Mouse (Mus musculus) hindbrain, embryonic 11.5 days (tissue): ENCODE measurements around the gene 1500009C09Rik. TPM values are rescaled to one million over a fixed set of nuclear protein-coding genes. Genes with fewer than 3 reads are reported as not detected.

Experiments used
- ATAC-seq: fragments of 200-750 bp; cut with Nextera tagmentation; 2 replicates; pipeline ENCODE4 v1.8.0; 2017; ENCODE audit warnings: mild to moderate bottlenecking, moderate TSS enrichment, moderate library complexity; ENCODE audit not compliant: low FRiP score
- DNase-seq: peaks from one replicate; pipeline ENCODE4 v3.0.0-alpha.2; 2015; ENCODE audit warnings: low spot score
- H3K27ac ChIP-seq: fragments of 300-500 bp; sonication (generic); 2 replicates; pipeline ENCODE4 v1.5.1; 2014; ENCODE audit warnings: mild to moderate bottlenecking, low read depth, low read length
- H3K27me3 ChIP-seq: fragments of 300-500 bp; sonication (generic); 2 replicates; pipeline ENCODE4 v1.6.1; 2014; ENCODE audit warnings: mild to moderate bottlenecking, low read length, moderate library complexity, mixed read lengths; ENCODE audit not compliant: control insufficient read depth, insufficient read depth
- H3K36me3 ChIP-seq: fragments of 300-500 bp; sonication (generic); 2 replicates; pipeline ENCODE4 v1.6.1; 2014; ENCODE audit warnings: mild to moderate bottlenecking, low read length, moderate library complexity, mixed read lengths; ENCODE audit not compliant: control insufficient read depth, insufficient read depth
- H3K4me1 ChIP-seq: fragments of 300-500 bp; sonication (generic); replicated peaks from 2 replicates; pipeline ENCODE4 v1.6.1; 2014; ENCODE audit warnings: low read length, mixed read lengths; ENCODE audit not compliant: control insufficient read depth, insufficient read depth
- H3K4me2 ChIP-seq: fragments of 300-500 bp; sonication (generic); replicated peaks from 2 replicates; pipeline ENCODE4 v1.6.1; 2014; ENCODE audit warnings: mild to moderate bottlenecking, low read depth, low read length
- H3K4me3 ChIP-seq: fragments of 300-500 bp; sonication (generic); 2 replicates; pipeline ENCODE4 v1.5.1; 2014; ENCODE audit warnings: low read depth, low read length
- H3K9ac ChIP-seq: fragments of 300-500 bp; sonication (generic); 2 replicates; pipeline ENCODE4 v1.6.1; 2014; ENCODE audit warnings: low read depth, low read length
- H3K9me3 ChIP-seq: fragments of 300-500 bp; sonication (generic); 2 replicates; pipeline ENCODE4 v1.6.1; 2016; ENCODE audit warnings: low read length; ENCODE audit not compliant: control insufficient read depth
- WGBS: fragments of 180-500 bp; shearing (Covaris S2); extraction: QIAGEN DNeasy Blood & Tissue Kit; methylation state at CpG from one replicate; pipeline ENCODE4 v1.1.7; 2014; 5-methylcytosine and 5-hydroxymethylcytosine counted together
- polyA plus RNA-seq: library from polyadenylated mRNA; unstranded; fragments of >200 nt; fragmentation: Nextera tagmentation; extraction: Ambion mirVana; gene quantifications from 2 replicates; pipeline ENCODE4 v1.2.1, GENCODE M21; 2014

The 1500009C09Rik gene
- polyA plus RNA-seq, 1 experiment from 2014 or later: 1.6 TPM

DNA sequence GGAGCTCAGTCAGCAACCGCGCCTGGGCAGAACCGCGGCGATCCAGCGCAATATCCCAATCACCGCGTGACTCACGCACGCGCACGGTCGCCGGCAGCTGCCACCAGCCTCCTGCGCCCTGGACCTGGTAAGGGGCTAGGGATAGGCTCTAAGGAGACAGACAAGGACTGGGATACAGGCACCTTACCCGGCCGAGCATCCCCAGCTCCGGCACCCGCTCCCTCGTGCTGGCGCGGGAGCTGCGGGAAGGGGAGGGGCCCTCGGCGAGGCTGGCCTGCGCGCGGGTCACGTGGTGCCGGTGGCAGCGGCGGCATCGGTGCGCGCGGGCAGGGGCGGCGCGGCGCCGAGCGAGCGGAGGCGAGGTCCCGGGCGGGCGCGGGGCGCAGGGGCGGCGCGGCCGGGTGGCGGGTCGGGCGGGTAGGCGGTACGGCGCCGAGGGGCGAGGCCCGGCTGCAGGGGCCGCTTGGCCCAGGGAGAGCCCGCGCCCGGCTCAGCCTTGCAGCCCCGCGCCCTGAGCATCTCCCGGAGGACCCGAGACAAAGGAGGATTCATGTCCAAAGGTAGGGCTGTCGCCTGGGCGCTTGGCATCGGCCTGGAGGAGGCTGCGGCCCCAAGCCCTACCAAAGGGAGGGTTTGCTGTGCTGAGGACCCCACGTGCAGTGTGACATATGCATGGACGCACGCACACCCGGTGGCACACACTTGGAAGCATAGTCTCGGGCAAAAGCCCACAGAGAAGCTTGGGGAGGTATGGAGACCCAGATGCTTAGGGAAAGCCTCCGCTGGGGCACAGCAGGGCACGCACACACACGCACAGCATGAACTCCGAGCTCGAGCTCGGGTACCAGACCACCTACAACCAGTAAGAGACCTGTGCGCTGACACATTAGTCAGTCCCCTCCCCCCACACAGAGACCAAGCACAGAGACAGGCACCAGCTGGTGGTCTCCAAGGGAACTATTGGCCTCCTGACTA, 23.0 kb downstream of the 1500009C09Rik start:
- WGBS: under 1% methylated on average over 80 of the region's 86 CpGs
- peaks cover 7% of the 10 kb centered on the region for H3K27me3 ChIP-seq
- no peaks in the 10 kb centered on the region for H3K36me3 ChIP-seq
- peak overlapping the region; percentile 91 for H3K27ac ChIP-seq
- peak overlapping the region; percentile 90 for H3K4me2 ChIP-seq
- peak overlapping the region; percentile 66 for H3K9ac ChIP-seq
- ATAC-seq (peak; percentile 78), DNase-seq (peak; percentile 85)
- no peaks in the 10 kb centered on the region for H3K9me3 ChIP-seq
- peaks cover 8% of the 10 kb centered on the region for H3K4me1 ChIP-seq
- H3K4me3 ChIP-seq: peak overlapping the region; percentile 47

GRCm38 (mm10) chr15:82277591-82277990, 25.4 kb downstream of the 1500009C09Rik start:
- H3K4me2 ChIP-seq: peak overlapping the region; percentile 12; the same call in 1 of the 2 replicates
- DNase-seq: no peak
- peaks cover 7% of the 10 kb centered on the region for H3K27me3 ChIP-seq
- peaks cover 8% of the 10 kb centered on the region for H3K4me1 ChIP-seq
- ATAC-seq: no peak
- no peak overlapping the region for H3K27ac ChIP-seq
- 87% methylated on average over 5 of the region's 5 CpGs for WGBS
- H3K9me3 ChIP-seq: no peaks in the 10 kb centered on the region
- no peak overlapping the region for H3K9ac ChIP-seq
- no peak overlapping the region for H3K4me3 ChIP-seq
- H3K36me3 ChIP-seq: peaks cover 5% of the 10 kb centered on the region; the same call in 1 of the 2 replicates

DNA sequence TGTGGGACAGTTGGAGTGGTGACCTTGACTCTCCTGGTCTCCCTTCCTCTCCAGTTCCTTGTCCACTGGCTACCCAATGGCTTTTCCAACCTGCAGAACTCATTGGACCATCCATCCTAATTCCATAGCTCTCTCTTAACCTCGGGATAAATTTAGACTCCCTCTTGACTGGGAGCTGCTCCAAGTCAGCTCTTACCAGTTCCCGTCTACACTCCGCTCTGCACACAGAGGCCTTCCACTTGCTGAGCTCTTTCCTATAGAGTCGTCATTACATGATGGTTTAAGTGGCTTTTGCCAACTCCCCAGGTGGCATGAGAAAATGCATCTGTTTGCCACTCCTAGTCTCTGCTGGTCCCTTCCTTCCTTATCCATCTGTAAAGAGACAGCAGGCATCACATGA, 28.4 kb downstream of the 1500009C09Rik start:
- Histone ChIP-seq H3K36me3 (peaks cover 15% of the 10 kb centered on the region), H3K4me3 (no peak overlapping the region), H3K4me2 (no peak overlapping the region), H3K27ac (no peak overlapping the region), H3K9me3 (no peaks in the 10 kb centered on the region), H3K27me3 (no peaks in the 10 kb centered on the region), H3K4me1 (peaks cover 5% of the 10 kb centered on the region), H3K9ac (no peak overlapping the region)
- 90% methylated on average over 4 of the region's 4 CpGs for WGBS
- ATAC-seq (no peak), DNase-seq (no peak)

DNA sequence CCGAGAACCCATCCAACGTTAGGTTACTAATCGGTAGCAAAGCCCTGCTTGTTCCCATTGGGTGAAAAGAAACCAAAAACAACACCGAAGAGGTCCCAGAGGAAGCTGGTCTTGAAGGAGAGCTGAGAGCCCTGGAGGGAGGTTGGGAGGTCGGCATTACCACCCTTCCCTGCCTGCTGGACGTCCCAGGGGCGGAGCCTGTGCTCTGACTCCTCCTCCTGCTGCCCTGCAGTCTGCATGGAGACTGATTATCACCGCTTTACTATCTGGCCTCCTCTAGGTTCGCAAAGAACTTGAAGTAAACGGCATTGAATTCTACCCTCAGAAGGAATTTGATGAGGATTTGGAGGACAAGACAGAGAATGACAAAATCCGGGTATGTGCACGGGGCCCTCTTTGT, 34.0 kb downstream of the 1500009C09Rik start:
- H3K4me3 ChIP-seq: no peak overlapping the region
- H3K4me1 ChIP-seq: no peaks in the 10 kb centered on the region
- no peak for DNase-seq
- no peak overlapping the region for H3K9ac ChIP-seq
- H3K27me3 ChIP-seq: no peaks in the 10 kb centered on the region
- 72% methylated on average over 12 of the region's 12 CpGs for WGBS
- no peaks in the 10 kb centered on the region for H3K9me3 ChIP-seq
- H3K36me3 ChIP-seq: peaks cover 18% of the 10 kb centered on the region
- H3K4me2 ChIP-seq: no peak overlapping the region
- H3K27ac ChIP-seq: no peak overlapping the region
- no peak for ATAC-seq

- no peak overlapping the region for H3K4me2 ChIP-seq
- H3K27ac ChIP-seq: no peak overlapping the region
- peaks cover 12% of the 10 kb centered on the region; the same call in 1 of the 2 replicates for H3K36me3 ChIP-seq
- H3K9ac ChIP-seq: no peak overlapping the region
- 90% methylated on average over 7 of the region's 7 CpGs for WGBS
- H3K27me3 ChIP-seq: no peaks in the 10 kb centered on the region
- ATAC-seq: no peak
- H3K9me3 ChIP-seq: no peaks in the 10 kb centered on the region
- no peak for DNase-seq
- H3K4me3 ChIP-seq: no peak overlapping the region
- peaks cover 8% of the 10 kb centered on the region; the same call in 1 of the 2 replicates for H3K4me1 ChIP-seq
Measured at GRCm38 (mm10) chr15:82290252-82290651, 38.1 kb downstream of the 1500009C09Rik start.

DNA sequence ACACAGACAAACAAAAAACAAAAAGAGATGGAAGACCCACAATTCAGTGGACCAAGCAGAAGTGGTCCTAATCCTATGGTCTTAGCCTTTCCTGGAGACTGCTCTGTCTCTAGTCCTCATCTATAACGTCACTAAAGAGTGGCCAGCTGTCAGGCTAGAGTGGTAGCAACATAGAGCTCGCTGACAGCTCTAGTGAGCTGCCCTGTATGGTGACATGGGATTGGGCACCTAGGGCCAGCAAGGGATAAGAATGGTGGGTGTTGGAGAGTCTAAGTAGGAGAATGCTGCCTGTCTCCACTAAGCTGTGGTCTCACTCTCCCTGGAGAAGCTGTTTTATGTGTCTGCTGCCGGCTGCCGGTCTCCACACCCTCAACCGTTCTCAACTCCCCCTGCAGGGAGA, 40.7 kb downstream of the 1500009C09Rik start:
- peak; percentile 61 for ATAC-seq
- H3K4me2 ChIP-seq: 0 out of 2 replicates have a peak overlapping the region, but pooled peaks have one; percentile 7

GRCm38 (mm10) chr15:82293271-82293711, 41.1 kb downstream of the 1500009C09Rik start:
- Histone ChIP-seq H3K4me3 (no peak overlapping the region), H3K9me3 (no peaks in the 10 kb centered on the region), H3K9ac (peak overlapping the region; percentile 16; the same call in 1 of the 2 replicates), H3K4me1 (peaks cover 8% of the 10 kb centered on the region; the same call in 1 of the 2 replicates), H3K36me3 (peaks cover 8% of the 10 kb centered on the region; the same call in 1 of the 2 replicates), H3K27ac (0 out of 2 replicates have a peak overlapping the region, but pooled peaks have one; percentile 53), H3K4me2 (0 out of 2 replicates have a peak overlapping the region, but pooled peaks have one; percentile 11), H3K27me3 (no peaks in the 10 kb centered on the region)
- WGBS: 7% methylated on average over 7 of the region's 7 CpGs
- DNase-seq (peak; percentile 80), ATAC-seq (peak; percentile 91)

More for the DNA sequence above, 40.7 kb downstream of the 1500009C09Rik start:
- Histone ChIP-seq H3K9me3 (no peaks in the 10 kb centered on the region), H3K27me3 (no peaks in the 10 kb centered on the region), H3K4me1 (peaks cover 8% of the 10 kb centered on the region; the same call in 1 of the 2 replicates), H3K9ac (no peak overlapping the region; the same call in 1 of the 2 replicates), H3K27ac (peak overlapping the region; percentile 45; the same call in 1 of the 2 replicates), H3K36me3 (peaks cover 8% of the 10 kb centered on the region; the same call in 1 of the 2 replicates), H3K4me3 (no peak overlapping the region)
- WGBS: 22% methylated on average over 5 of the region's 5 CpGs
- no peak for DNase-seq

DNA sequence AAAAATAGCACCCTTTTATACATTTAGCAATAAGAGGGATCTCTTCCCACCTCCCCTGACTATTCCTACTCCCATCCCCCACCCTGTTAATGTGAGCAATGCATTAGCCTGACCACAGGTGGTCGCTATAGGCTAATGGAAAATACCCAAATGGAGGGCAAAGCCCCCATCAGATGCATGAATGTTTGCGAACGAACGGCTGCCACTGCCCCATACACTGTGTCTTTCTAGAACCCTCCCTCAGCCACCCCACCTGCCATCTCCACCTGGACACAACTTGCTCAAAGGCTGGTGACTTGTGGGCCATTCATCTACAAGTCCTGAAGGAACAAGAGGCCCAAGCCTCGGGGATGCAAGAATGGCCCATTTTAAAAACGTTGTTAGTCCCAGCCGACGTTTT, 41.9 kb downstream of the 1500009C09Rik start:
- WGBS: 45% methylated on average over 8 of the region's 8 CpGs
- peak; percentile 25; the same call in 1 of the 2 replicates for ATAC-seq
- no peaks in the 10 kb centered on the region for H3K27me3 ChIP-seq
- peak; percentile 53 for DNase-seq
- H3K9ac ChIP-seq: no peak overlapping the region
- H3K4me1 ChIP-seq: peaks cover 8% of the 10 kb centered on the region; the same call in 1 of the 2 replicates
- no peak overlapping the region for H3K27ac ChIP-seq
- no peak overlapping the region for H3K4me2 ChIP-seq
- no peaks in the 10 kb centered on the region for H3K9me3 ChIP-seq
- H3K4me3 ChIP-seq: no peak overlapping the region
- peaks cover 5% of the 10 kb centered on the region; the same call in 1 of the 2 replicates for H3K36me3 ChIP-seq
